Mouse (Mus musculus): ENCODE results near the gene Capns2.
"Not testable (repeated sequence)": the region's sequence is repeated elsewhere in the genome, so short reads cannot be mapped to it uniquely, and the experiment has no call there.

Capns2 gene

GRCm38 (mm10) chr8:92901107-92901506 is at the start of gene Capns2:
Gene Capns2 (plus strand): TSS chr8:92901407.
- no peak for DNase-seq (ENCODE audit: low spot score)

DNA sequence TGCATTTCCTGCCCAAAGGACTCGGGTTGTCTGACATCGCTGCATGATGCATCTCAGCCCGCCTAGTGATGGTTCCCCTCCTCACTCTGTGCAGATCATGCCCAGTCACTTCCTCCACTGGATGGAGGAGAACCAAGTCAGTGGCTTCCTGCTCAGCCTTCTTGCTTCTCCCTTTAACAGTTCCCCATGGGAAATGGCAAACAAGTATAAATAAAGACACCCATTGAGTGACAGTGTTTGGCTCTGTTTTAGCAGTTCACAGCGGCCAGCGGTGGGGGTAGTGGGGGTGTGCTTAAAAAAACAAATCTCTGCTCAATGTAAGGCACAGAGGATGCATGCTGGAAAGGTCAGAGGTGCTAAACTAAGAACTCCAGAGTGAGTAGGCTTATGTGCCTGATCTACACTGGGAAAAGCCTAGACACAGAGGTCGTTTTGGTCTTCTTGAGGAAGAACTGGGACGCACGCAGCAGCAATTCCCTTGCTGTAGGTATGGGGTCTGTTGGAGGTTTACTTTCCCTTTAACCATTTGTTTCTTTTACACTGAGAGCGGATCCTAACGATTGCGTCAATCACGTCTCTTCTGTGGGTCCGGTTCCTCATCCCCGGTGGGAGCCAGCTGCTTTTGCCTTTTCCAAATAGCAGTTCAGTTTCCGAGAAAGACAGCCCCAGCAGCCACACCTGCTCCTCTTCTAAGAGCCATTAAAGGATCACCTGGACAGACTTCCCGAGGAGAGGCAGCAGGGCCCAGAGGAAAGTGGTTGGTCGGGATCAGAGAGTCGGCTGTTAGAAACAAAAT is 47.8 kb upstream of the Capns2 start:
- DNase-seq (ENCODE audit: low spot score), result no peak

- DNase-seq (ENCODE audit: low spot score), result no peak
Measured at GRCm38 (mm10) chr8:92854673-92855072, 46.5 kb upstream of the Capns2 start.

- peak; percentile 79 for DNase-seq (ENCODE audit: low spot score)
Measured at GRCm38 (mm10) chr8:92855171-92855894, 45.9 kb upstream of the Capns2 start, which contains the start of gene Lpcat2. Gene Lpcat2 (plus strand): TSS chr8:92855339.

GRCm38 (mm10) chr8:92856273-92856986 is 44.8 kb upstream of the Capns2 start:
- no peak for DNase-seq (ENCODE audit: low spot score)

DNA sequence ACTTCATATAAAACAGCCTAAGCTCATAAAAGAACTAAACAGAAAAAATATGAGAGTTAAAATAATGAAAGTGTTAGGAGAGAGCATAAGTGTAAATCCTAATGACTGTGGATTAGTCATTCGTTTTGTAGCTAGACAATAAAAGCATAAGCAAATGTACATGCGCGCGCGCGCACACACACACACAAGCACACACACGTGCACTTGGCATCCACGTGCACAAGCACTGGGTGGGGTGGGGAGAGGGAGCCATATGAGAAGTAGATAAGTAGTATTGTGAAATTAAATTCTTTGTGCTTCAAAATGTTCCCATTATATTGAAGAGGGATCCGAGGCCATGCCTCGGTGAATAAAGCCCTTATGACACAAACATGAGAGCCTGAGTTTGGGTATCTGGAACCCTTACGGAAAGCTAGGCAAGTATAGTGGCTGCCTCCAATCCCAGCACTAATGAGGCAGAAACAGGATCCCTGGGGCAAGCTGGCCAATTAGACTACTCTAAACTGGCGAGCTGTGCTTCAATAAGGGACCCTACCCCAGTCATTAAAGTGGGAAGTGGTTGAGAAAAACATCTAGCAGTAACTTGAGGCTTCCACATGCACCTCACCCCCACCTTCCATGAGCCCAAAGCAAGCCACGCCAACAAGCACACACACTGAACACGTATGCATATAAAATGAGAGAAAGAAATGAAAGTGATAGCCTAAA is 42.6 kb upstream of the Capns2 start:
- no peak for DNase-seq (ENCODE audit: low spot score)

GRCm38 (mm10) chr8:92861977-92862376 is 39.2 kb upstream of the Capns2 start:
- no peak for DNase-seq (ENCODE audit: low spot score)

- DNase-seq (ENCODE audit: low spot score), result no peak
Measured at GRCm38 (mm10) chr8:92870281-92870680, 30.9 kb upstream of the Capns2 start.

- DNase-seq (ENCODE audit: low spot score), result no peak
Measured at GRCm38 (mm10) chr8:92872063-92872759, 29.0 kb upstream of the Capns2 start.

DNA sequence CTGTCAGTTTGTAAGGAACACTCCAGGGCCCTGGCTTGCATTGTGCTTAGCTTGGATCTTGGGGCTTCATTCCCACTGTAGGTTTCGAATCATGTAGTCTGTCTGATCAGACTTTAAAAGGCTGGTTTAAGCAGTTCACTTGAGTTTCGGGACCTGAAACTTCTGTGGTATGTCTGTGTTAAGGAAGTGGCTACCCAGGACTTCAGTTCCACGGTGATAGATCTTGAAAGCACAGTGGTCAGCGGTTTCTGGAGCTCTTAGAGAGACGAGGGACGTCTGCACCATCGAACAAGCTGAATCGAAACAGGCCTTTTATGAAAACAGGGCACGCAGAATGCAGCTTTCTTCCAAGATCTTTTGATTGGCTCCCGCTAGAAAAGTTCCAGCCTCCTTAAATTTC is 25.4 kb upstream of the Capns2 start:
- no peak for DNase-seq (ENCODE audit: low spot score)

- no peak for DNase-seq (ENCODE audit: low spot score)
Measured at GRCm38 (mm10) chr8:92881247-92881646, 20.0 kb upstream of the Capns2 start.

DNA sequence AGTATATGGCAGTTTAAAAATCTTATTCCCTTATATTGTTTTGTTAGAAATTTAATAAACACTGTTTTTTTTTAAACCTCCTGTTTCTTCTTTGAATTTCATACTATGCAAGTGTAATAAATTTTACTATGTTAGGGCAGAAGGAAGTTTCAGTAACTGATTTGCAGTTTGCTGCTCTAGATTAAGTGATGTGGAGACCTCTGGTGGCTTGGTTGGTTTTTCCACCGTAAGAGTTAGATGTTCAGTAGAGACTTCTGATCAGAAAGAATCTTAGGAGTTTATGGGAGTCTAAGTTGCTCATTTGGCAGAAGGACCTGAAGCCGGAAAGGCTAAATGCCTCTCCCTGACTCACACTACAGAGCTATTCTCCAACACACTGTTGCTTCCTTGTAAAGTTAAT is 17.4 kb upstream of the Capns2 start:
- no peak for DNase-seq (ENCODE audit: low spot score)

DNA sequence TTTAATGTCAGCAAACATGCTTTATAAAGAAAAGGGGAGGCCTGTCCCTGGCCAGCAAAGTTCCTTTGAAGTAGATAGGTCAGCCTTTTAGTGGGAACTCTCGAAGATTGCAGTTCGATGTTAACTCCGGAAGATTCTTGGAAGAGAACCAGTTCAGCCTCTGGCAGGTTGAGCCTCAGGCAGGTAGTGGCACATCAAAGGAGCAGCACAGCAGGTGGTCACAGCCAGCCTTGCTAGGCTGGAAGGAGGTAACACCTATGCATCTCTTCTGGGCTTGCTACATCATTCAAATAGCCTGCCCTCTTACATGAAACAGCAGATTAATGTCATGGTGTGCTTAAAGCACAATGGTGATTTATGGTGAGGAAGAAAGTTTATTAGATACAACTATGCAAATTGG is 9.0 kb upstream of the Capns2 start:
- DNase-seq (ENCODE audit: low spot score), result not testable (repeated sequence)

GRCm38 (mm10) chr8:92893870-92894269 is 7.3 kb upstream of the Capns2 start:
- DNase-seq (ENCODE audit: low spot score), result no peak

GRCm38 (mm10) chr8:92895053-92895452 is 6.2 kb upstream of the Capns2 start:
- no peak for DNase-seq (ENCODE audit: low spot score)

DNA sequence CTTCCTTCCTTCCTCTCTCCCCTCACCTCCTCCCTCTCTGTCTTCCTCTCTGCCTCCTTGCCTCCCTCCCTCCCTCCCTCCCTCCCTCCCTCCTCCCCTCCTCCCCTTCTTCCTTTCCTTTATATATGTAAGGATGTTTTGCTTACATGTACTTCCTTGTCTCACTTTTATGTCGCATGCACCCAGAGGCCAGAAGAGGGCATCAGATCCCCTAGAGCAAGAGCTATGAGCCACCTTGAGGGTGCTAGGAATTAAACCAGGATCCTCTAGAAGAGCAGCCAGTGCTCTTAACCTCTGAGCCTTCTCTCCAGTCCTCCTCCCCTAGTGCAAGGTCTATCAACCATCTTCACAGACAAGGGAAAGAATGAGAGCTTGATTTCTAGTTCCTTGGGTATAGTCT is 5.2 kb upstream of the Capns2 start:
- no peak for DNase-seq (ENCODE audit: low spot score)

DNA sequence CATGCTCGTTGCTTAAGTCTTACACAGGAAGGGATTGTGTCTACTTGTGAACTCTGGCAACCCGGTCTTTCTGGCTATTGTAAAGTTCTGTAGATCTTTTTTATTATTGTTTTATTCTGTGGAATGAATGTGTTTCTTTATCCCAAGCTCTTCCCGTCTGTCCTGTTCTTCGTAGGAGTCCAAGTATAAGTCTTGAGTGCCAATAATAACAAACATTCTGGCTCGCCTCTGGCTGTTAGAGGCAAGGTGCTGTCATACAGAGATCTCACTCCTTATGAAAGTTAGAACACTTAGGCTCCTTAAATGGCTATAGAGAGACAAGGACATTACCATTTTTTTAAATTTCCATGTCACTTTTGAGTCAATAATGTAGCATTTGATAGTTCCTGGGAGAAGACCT is 4.6 kb upstream of the Capns2 start:
- no peak for DNase-seq (ENCODE audit: low spot score)

GRCm38 (mm10) chr8:92897794-92898193 is 3.4 kb upstream of the Capns2 start:
- DNase-seq (ENCODE audit: low spot score), result no peak

GRCm38 (mm10) chr8:92899590-92899989 is 1.6 kb upstream of the Capns2 start:
- DNase-seq (ENCODE audit: low spot score), result no peak

DNA sequence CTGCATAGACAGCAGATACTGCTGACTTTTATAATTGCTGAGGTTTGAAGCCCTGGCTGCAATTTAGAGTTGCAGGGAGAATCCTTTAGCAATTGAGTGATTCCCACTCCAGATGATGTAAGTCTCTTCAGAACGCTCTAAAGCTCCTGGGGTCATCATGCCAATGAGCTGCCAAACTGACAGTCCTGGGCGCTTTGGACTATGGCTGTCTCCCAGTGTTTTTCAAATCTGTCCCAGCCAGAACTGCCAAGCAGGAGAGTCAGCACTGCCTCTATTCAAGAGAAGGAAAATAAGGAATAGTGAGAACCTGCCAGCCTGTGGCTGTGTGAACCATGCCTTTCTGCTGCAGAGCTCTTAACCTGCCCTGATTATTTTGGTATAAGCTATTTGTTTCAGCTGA is 1.8 kb downstream of the Capns2 start:
- no peak for DNase-seq (ENCODE audit: low spot score)

DNA sequence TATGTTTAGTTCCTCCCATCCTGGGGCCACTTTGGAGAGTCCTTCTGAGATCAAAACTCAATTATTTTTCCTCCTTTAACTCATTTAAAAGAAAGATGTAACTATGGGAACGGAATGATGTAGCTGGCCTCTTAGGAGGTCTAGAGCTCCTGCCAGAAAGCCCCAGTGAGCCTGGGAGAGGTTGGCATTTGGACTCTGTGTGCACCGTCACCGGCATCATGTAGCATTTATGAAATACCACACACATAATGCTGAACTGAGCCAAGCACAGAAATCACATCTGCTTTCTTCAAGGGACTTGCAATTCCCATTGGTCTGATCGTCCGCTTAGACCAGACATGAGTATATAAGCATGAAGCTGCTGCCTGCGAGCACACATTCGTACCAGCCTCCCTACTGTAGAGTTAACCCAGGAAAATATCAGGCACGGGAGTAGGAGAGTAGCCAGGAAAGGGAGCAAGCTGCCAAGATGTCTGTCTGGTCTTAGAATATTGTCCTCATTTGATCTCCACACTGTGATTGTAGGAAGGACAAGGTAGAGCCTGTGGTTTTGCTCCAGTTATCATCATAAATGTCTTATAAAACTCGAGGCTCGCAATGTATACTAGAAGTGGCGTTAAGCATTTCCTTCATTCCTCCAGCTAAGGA is 2.4 kb downstream of the Capns2 start:
- DNase-seq (ENCODE audit: low spot score), result no peak

Data from ovary, postnatal 36 days (tissue).